Mouse (Mus musculus) liver, postnatal 0 days (tissue): ENCODE data around the gene Phtf1.

Experiments used
- CTCF ChIP-seq: sonication (generic); IDR thresholded peaks from 2 replicates; pipeline ENCODE4 v1.5.1; 2016; ENCODE audit warnings: antibody characterized with exemption, low read depth
- EP300 ChIP-seq: IDR thresholded peaks from 2 replicates; pipeline ENCODE4 v1.6.1; 2016; ENCODE audit warnings: antibody characterized with exemption, low read depth, mild to moderate bottlenecking

DNA sequence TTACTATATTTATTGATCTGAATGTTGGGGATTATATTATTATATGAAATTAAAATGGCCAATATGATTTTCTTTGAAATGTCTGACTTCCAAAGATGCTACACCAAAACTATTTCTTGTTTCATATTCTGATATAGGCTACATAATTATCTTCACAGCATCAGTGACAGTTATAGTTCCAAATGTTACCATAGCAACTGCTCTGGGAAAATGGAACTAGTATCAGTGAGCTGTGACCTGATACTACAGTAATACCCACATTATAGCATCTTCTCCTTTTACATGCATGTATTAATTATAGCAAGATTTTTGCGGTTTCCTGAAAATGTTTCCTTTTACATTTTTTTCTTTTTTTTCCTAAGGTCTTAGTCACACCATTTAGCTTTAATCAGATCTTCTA lies 64.8 kb downstream of the Phtf1 start:
- TF ChIP-seq CTCF (no peak), EP300 (no peak)
